15 mouse cellular contexts compared by ENCODE assay signal in genomic region chr1:62499146-62499545, GRCm38 (mm10).
DNase-seq lines count a peak whose midpoint lies in the region; ATAC-seq lines count a peak whose summit lies in the region.
"Had no signal": no experiment of that assay in that cellular context is flagged by ENCODE, and none has a peak within 500 bp of the region (broad histone marks: within the 10 kb centered on the region; RNA-seq: fewer than 3 reads in every experiment).

No protein-coding gene starts in this region.

- H3K27ac ChIP-seq in embryonic facial prominence, embryonic 14.5 days (replicated peaks; ENCODE audit: low read depth, low read length): no peak overlapping the region
- no peak overlapping the region for H3K27ac ChIP-seq in embryonic facial prominence, embryonic 10.5 days (replicated peaks)
- H3K27ac ChIP-seq: forebrain, embryonic 13.5 days; limb, embryonic 10.5 days; liver, embryonic 12.5 days; lung, embryonic 15.5 days had no signal

- H3K27me3 ChIP-seq in embryonic facial prominence, embryonic 14.5 days (replicated peaks; ENCODE audit: control insufficient read depth, insufficient read depth, low read length): no peaks in the 10 kb centered on the region
- H3K27me3 ChIP-seq in embryonic facial prominence, embryonic 10.5 days (replicated peaks; ENCODE audit: low read depth, poor library complexity, severe bottlenecking): no peaks in the 10 kb centered on the region
- H3K27me3 ChIP-seq: CH12.LX; forebrain, embryonic 13.5 days; liver, embryonic 12.5 days; lung, embryonic 15.5 days had no signal

- no peak overlapping the region for H3K9ac ChIP-seq in embryonic facial prominence, embryonic 14.5 days (ENCODE audit: low read depth, low read length)
- H3K9ac ChIP-seq: forebrain, embryonic 13.5 days; liver, embryonic 12.5 days; lung, embryonic 15.5 days had no signal

- no peaks in the 10 kb centered on the region for H3K9me3 ChIP-seq in embryonic facial prominence, embryonic 14.5 days (ENCODE audit: control insufficient read depth, low read length)
- H3K9me3 ChIP-seq in embryonic facial prominence, embryonic 10.5 days: no peaks in the 10 kb centered on the region
- H3K9me3 ChIP-seq: forebrain, embryonic 13.5 days; limb, embryonic 10.5 days; liver, embryonic 12.5 days; lung, embryonic 15.5 days had no signal

- peak; percentile 63 for DNase-seq in embryonic facial prominence, embryonic 14.5 days (ENCODE audit: low spot score)
- DNase-seq in embryonic facial prominence, embryonic 10.5 days (ENCODE audit: low spot score): no peak
- peak; percentile 21 for DNase-seq in kidney, postnatal 14 days
- DNase-seq in kidney, adult 11 months: no peak
- DNase-seq in NIH3T3 (ENCODE audit: low read depth): peak; percentile 15
- DNase-seq in lung, postnatal 14 days: peak; percentile 7
- no peak for DNase-seq in right cerebral cortex, postnatal 10 days (ENCODE audit: low spot score in 2 of 2)
- DNase-seq: cerebellum, adult 11 months; cerebellum, postnatal 14 days; thymus, postnatal 4 days had no signal

- H3K4me1 ChIP-seq in embryonic facial prominence, embryonic 14.5 days (ENCODE audit: control insufficient read depth, insufficient read depth, low read length): no peaks in the 10 kb centered on the region
- no peaks in the 10 kb centered on the region for H3K4me1 ChIP-seq in embryonic facial prominence, embryonic 10.5 days
- H3K4me1 ChIP-seq: liver, embryonic 12.5 days; lung, embryonic 15.5 days had no signal

- no peak overlapping the region for H3K4me2 ChIP-seq in embryonic facial prominence, embryonic 14.5 days (ENCODE audit: low read depth, low read length)
- H3K4me2 ChIP-seq: forebrain, embryonic 13.5 days; liver, embryonic 12.5 days; lung, embryonic 15.5 days had no signal

- H3K36me3 ChIP-seq in embryonic facial prominence, embryonic 14.5 days (ENCODE audit: control insufficient read depth, insufficient read depth, low read length): no peaks in the 10 kb centered on the region
- H3K36me3 ChIP-seq in embryonic facial prominence, embryonic 10.5 days (replicated peaks): no peaks in the 10 kb centered on the region
- H3K36me3 ChIP-seq: limb, embryonic 10.5 days; liver, embryonic 12.5 days; lung, embryonic 15.5 days had no signal

- no peak for ATAC-seq in embryonic facial prominence, embryonic 14.5 days (ENCODE audit: low read depth)
- ATAC-seq: forebrain, embryonic 13.5 days; liver, embryonic 12.5 days had no signal

- 63% methylated on average over 5 of the region's 5 CpGs for WGBS in embryonic facial prominence, embryonic 14.5 days
- 80% methylated on average over 5 of the region's 5 CpGs for WGBS in embryonic facial prominence, embryonic 10.5 days

- H3K4me3 ChIP-seq in embryonic facial prominence, embryonic 14.5 days (ENCODE audit: low read depth, low read length): no peak overlapping the region
- no peak overlapping the region for H3K4me3 ChIP-seq in embryonic facial prominence, embryonic 10.5 days
- H3K4me3 ChIP-seq: forebrain, embryonic 13.5 days; limb, embryonic 10.5 days; liver, embryonic 12.5 days; lung, embryonic 15.5 days had no signal

Comparison
In these comparisons a context has a peak if more than half of its experiments do, and no peak if none do; other contexts are left out.
1. DNase-seq: peak in embryonic facial prominence, embryonic 14.5 days (single experiment), kidney, postnatal 14 days (single experiment), NIH3T3 (single experiment) and lung, postnatal 14 days (single experiment); none in embryonic facial prominence, embryonic 10.5 days (single experiment), kidney, adult 11 months (single experiment) and right cerebral cortex, postnatal 10 days (0 of 2).